7 mouse cellular contexts compared by ENCODE assay signal in the genomic region with DNA sequence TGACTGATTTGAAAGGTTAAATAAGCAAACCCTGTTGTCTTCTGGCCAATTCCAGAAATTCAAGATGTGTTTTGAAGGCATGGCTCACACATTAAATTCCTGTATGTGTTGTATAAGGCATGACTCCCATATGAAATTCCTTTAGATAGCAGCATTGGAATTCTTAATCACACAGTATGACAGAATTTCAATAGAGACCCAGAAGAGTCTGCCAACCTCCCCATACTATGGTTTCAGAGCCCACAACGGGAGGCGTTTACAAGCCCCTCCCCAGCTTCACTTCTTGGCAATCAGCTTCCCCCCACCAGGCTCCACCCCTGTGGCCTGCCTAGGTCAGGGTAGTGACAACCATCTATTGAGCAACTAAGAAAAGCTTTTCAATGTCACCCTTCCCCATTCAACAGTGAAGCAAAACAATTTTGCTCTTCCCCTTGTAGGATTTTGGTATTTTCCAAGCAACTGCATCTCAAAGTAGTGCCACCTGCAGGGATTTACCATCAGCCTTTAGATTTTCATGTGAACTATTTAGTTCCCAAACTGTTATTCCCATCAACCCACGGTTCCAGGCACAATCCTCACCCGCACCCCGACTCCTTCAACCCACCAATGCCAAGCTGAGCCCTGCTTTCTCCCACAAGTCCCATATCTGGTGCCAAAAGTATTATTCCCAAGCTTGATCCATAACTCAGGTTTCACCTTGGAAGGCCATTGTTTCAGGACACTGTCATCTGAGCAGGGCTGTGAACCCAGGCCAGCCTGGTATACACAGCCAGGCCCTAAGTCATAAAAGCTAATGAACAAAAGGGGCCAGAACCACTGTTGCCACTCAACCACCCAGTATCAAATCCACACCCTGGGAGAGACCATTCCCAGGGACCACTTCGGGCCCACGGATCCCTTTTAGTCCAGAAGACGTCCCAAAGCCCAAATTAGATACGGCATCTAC. TPM values are rescaled to one million over a fixed set of nuclear protein-coding genes. Genes with fewer than 3 reads are reported as not detected.
DNase-seq lines count a peak whose midpoint lies in the region; ATAC-seq and TF ChIP-seq lines count a peak whose summit lies in the region.

No protein-coding gene starts in this region.

- H3K79me3 ChIP-seq in C2C12 (ENCODE audit: low read depth): peaks cover 71% of the 10 kb centered on the region

- DNase-seq in Muller cell, postnatal 12 days (ENCODE audit: inconsistent ontology term): peak; percentile 59
- DNase-seq in yolk sac, embryonic 10.5 days (ENCODE audit: low spot score): peak; percentile 52
- no peak for DNase-seq in layer of hippocampus, adult 18-20 months (ENCODE audit: low spot score in 2 of 2)

- ATAC-seq in forebrain, embryonic 12.5 days (ENCODE audit: low FRiP score): no peak
- ATAC-seq in intestine, postnatal 0 days: no peak
- ATAC-seq in megakaryocyte, adult 5-6 weeks (ENCODE audit: poor library complexity, severe bottlenecking): peak; percentile 4; the same call in 1 of the 2 replicates

- H3K4me1 ChIP-seq in forebrain, embryonic 12.5 days: peaks cover 76% of the 10 kb centered on the region
- H3K4me1 ChIP-seq in intestine, postnatal 0 days (replicated peaks; ENCODE audit: control insufficient read depth, insufficient read depth, low read length): peaks cover 11% of the 10 kb centered on the region

- H3K9ac ChIP-seq in forebrain, embryonic 12.5 days: no peak overlapping the region
- peak overlapping the region; percentile 93 for H3K9ac ChIP-seq in intestine, postnatal 0 days (ENCODE audit: low read depth, low read length)

- H3ac ChIP-seq in C2C12 (ENCODE audit: control insufficient read depth, insufficient read length, low read depth): peak overlapping the region; percentile 87

- H3K79me2 ChIP-seq in C2C12 (ENCODE audit: control insufficient read depth, insufficient read depth): peaks cover 83% of the 10 kb centered on the region

- H3K4me2 ChIP-seq in forebrain, embryonic 12.5 days: peak overlapping the region; percentile 17
- H3K4me2 ChIP-seq in intestine, postnatal 0 days (replicated peaks; ENCODE audit: low read depth): peak overlapping the region; percentile 68

- WGBS in forebrain, embryonic 12.5 days: 59% methylated on average over 9 of the region's 9 CpGs
- WGBS in intestine, postnatal 0 days: 59% methylated on average over 9 of the region's 9 CpGs

- TF ChIP-seq CTCF in C2C12 (IDR thresholded peaks at IDR 0.05; ENCODE audit: control insufficient read depth, insufficient read depth, insufficient read length): no peak
- no peak for TF ChIP-seq CTCF in intestine, postnatal 0 days (IDR thresholded peaks at IDR 0.05; ENCODE audit: low read depth)

- peaks cover 28% of the 10 kb centered on the region for H3K36me3 ChIP-seq in C2C12 (ENCODE audit: control insufficient read depth, insufficient read depth)
- H3K36me3 ChIP-seq in forebrain, embryonic 12.5 days (replicated peaks): no peaks in the 10 kb centered on the region
- H3K36me3 ChIP-seq in intestine, postnatal 0 days (ENCODE audit: control insufficient read depth, insufficient read depth): no peaks in the 10 kb centered on the region

- no peaks in the 10 kb centered on the region for H3K27me3 ChIP-seq in C2C12 (ENCODE audit: control insufficient read depth, insufficient read depth, insufficient read length)
- H3K27me3 ChIP-seq in forebrain, embryonic 12.5 days: no peaks in the 10 kb centered on the region
- H3K27me3 ChIP-seq in intestine, postnatal 0 days (replicated peaks; ENCODE audit: control insufficient read depth, insufficient read depth, low read length): no peaks in the 10 kb centered on the region

- H3K27ac ChIP-seq in forebrain, embryonic 12.5 days: peak overlapping the region; percentile 59
- peak overlapping the region; percentile 99 for H3K27ac ChIP-seq in intestine, postnatal 0 days (ENCODE audit: low read depth, low read length)

- H3K9me3 ChIP-seq in forebrain, embryonic 12.5 days: no peaks in the 10 kb centered on the region
- H3K9me3 ChIP-seq in intestine, postnatal 0 days (ENCODE audit: control insufficient read depth): no peaks in the 10 kb centered on the region

- peak overlapping the region; percentile 100 for H3K4me3 ChIP-seq in C2C12 (ENCODE audit: insufficient read depth, poor library complexity, severe bottlenecking)
- H3K4me3 ChIP-seq in forebrain, embryonic 12.5 days (replicated peaks): no peak overlapping the region
- peak overlapping the region; percentile 57 for H3K4me3 ChIP-seq in intestine, postnatal 0 days (ENCODE audit: low read depth, low read length)

TF ChIP-seq in C2C12, 6 proteins besides CTCF, POLR2A, EP300 and RAD21:
- TF ChIP-seq FOSL1 (IDR thresholded peaks at IDR 0.05; ENCODE audit: insufficient read depth, low read length, poor library complexity, severe bottlenecking): no peak
- peak; percentile 55 for TF ChIP-seq CEBPB (IDR thresholded peaks at IDR 0.05; ENCODE audit: low read depth)

RNA-seq across cellular contexts. Expression of a gene that starts 32.0 kb away (rescaled TPM):
- 44.1 TPM for polyA plus RNA-seq in C2C12 (2012; fragmentation: generic; extraction: Trizol)
- 25.6 and 25.9 TPM in 2 replicates for polyA plus RNA-seq in forebrain, embryonic 12.5 days (2016; fragmentation: Nextera tagmentation; extraction: Ambion mirVana)
- polyA plus RNA-seq in intestine, postnatal 0 days (2015; fragmentation: Nextera tagmentation; extraction: Ambion mirVana): 21.7 and 24.0 TPM in 2 replicates
- total RNA-seq in megakaryocyte, adult 5-6 weeks (2015): 21.4 and 21.9 TPM in 2 replicates
- total RNA-seq in megakaryocyte, adult 5-6 weeks (2017): 19.3 and 23.3 TPM in 2 replicates
- 10 to 100 TPM; 12.7 to 13.0 TPM for total RNA-seq in layer of hippocampus, adult 18-20 months (2021)

RNA-seq across cellular contexts. Expression of a gene that starts 34.5 kb away (rescaled TPM):
- 5.5 TPM for polyA plus RNA-seq in C2C12 (2012; fragmentation: generic; extraction: Trizol)
- 1.3 and 1.8 TPM in 2 replicates for polyA plus RNA-seq in forebrain, embryonic 12.5 days (2016; fragmentation: Nextera tagmentation; extraction: Ambion mirVana)
- 3.8 and 4.0 TPM in 2 replicates for polyA plus RNA-seq in intestine, postnatal 0 days (2015; fragmentation: Nextera tagmentation; extraction: Ambion mirVana)
- 55.6 and 67.9 TPM in 2 replicates for total RNA-seq in megakaryocyte, adult 5-6 weeks (2015)
- 69.1 and 73.5 TPM in 2 replicates for total RNA-seq in megakaryocyte, adult 5-6 weeks (2017)
- 1 to 10 TPM; 2.9 to 3.2 TPM for total RNA-seq in layer of hippocampus, adult 18-20 months (2021)

RNA-seq across cellular contexts. Expression of a gene that starts 50.9 kb away (rescaled TPM):
- polyA plus RNA-seq in C2C12 (2012; fragmentation: generic; extraction: Trizol): 1.0 TPM
- polyA plus RNA-seq in forebrain, embryonic 12.5 days (2016; fragmentation: Nextera tagmentation; extraction: Ambion mirVana): 11.1 and 12.8 TPM in 2 replicates
- 1.0 and 1.2 TPM in 2 replicates for polyA plus RNA-seq in intestine, postnatal 0 days (2015; fragmentation: Nextera tagmentation; extraction: Ambion mirVana)
- total RNA-seq in megakaryocyte, adult 5-6 weeks (2015): 0.54 and 0.59 TPM in 2 replicates
- 1.0 and 1.8 TPM in 2 replicates for total RNA-seq in megakaryocyte, adult 5-6 weeks (2017)
- 1 to 10 TPM; 2.5 TPM for total RNA-seq in layer of hippocampus, adult 18-20 months (2021)

Comparison
In these comparisons a context has a peak if more than half of its experiments do, and no peak if none do; other contexts are left out.
1. DNase-seq: peak in Muller cell, postnatal 12 days (single experiment) and yolk sac, embryonic 10.5 days (single experiment); none in layer of hippocampus, adult 18-20 months (0 of 2).